14 mouse cellular contexts compared by ENCODE assay signal in the genomic region with DNA sequence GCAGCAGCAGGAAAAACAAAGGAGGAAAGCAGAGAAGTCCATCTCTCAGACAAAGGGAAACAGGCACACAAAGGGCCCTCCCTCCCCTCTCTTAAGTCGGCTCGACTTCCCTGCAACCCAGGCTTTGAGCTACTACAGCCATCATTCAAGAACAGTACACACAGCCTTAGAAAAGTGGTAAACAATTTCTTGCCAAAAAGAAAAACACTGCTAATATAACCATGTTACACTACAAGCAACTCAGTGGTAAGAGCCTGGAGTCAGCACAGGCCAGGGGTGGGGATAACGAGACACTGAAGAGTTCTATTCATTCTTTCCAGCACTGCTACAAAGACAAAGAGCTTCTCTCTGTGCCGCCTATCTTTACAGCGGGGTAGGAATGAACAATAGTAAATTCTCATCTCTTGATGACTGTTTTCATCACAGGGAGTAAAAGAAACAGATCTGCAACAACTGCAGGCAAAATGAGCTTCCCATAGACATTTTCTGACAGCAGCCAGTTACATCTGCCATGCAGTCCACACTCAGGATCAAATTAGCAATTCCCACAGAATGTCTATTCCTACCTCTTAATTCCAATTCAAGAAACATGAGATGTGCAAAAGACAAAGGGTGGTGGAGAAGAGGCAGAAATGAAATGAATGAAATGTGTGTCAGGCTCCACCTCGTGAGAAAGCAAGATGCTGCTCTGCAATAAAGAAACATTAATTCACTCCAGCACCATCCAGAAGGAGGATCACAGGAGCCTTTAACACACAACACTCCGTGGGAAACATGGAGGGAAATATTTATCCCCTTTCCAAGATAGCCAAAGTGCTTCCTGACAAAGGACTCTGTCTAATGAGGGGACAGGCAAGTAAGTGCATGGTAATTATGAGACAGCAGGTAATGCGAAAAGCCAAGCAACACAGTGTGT.
DNase-seq lines count a peak whose midpoint lies in the region; ATAC-seq and TF ChIP-seq lines count a peak whose summit lies in the region.
"Had no signal": no experiment of that assay in that cellular context is flagged by ENCODE, and none has a peak within 500 bp of the region (broad histone marks: within the 10 kb centered on the region; RNA-seq: fewer than 3 reads in every experiment).

No protein-coding gene starts in this region.

- peak; percentile 61 for DNase-seq in Muller cell, postnatal 12 days (ENCODE audit: inconsistent ontology term)
- DNase-seq in brain, adult 2 months (ENCODE audit: low read depth, low spot score) = peak; percentile 83
- DNase-seq in hindbrain, embryonic 10.5 days (ENCODE audit: low spot score) = peak; percentile 23
- peak; percentile 17 for DNase-seq in midbrain, postnatal 0 days (ENCODE audit: low spot score)
- no peak for DNase-seq in liver, postnatal 0 days
- no peak for DNase-seq in urinary bladder, postnatal 4 days (ENCODE audit: low spot score in 2 of 2)
- DNase-seq: cerebellum, postnatal 10 days; kidney, adult 11 months; right cerebral cortex, postnatal 25 days had no signal

- TF ChIP-seq CTCF in midbrain, postnatal 0 days (IDR thresholded peaks at IDR 0.05) = no peak; the same call in 1 of the 2 replicates
- no peak for TF ChIP-seq CTCF in liver, postnatal 0 days (IDR thresholded peaks at IDR 0.05; ENCODE audit: low read depth)

- H3K4me3 ChIP-seq in hindbrain, embryonic 10.5 days = 0 out of 2 replicates have a peak overlapping the region, but pooled peaks have one; percentile 4
- H3K4me3 ChIP-seq in midbrain, postnatal 0 days (ENCODE audit: low read depth, low read length) = no peak overlapping the region
- no peak overlapping the region for H3K4me3 ChIP-seq in liver, postnatal 0 days (ENCODE audit: low read depth, low read length)
- no peak overlapping the region for H3K4me3 ChIP-seq in kidney, embryonic 15.5 days (replicated peaks)
- H3K4me3 ChIP-seq: erythroblast, embryonic 14.5 days; heart, embryonic 15.5 days; liver, embryonic 15.5 days had no signal

- 24% methylated on average over 8 of the region's 8 CpGs for WGBS in hindbrain, embryonic 10.5 days
- WGBS in midbrain, postnatal 0 days = 15% methylated on average over 8 of the region's 8 CpGs
- 55% methylated on average over 8 of the region's 8 CpGs for WGBS in liver, postnatal 0 days (ENCODE audit: insufficient replicate concordance)
- 43% methylated on average over 8 of the region's 8 CpGs for WGBS in kidney, embryonic 15.5 days

- peaks cover 13% of the 10 kb centered on the region for H3K4me1 ChIP-seq in hindbrain, embryonic 10.5 days (replicated peaks)
- H3K4me1 ChIP-seq in midbrain, postnatal 0 days (ENCODE audit: insufficient read depth, low read length) = peaks cover 6% of the 10 kb centered on the region; the same call in 1 of the 2 replicates
- H3K4me1 ChIP-seq in liver, postnatal 0 days (ENCODE audit: insufficient read depth) = no peaks in the 10 kb centered on the region
- H3K4me1 ChIP-seq in kidney, embryonic 15.5 days = no peaks in the 10 kb centered on the region
- H3K4me1 ChIP-seq: liver, embryonic 15.5 days had no signal

- TF ChIP-seq EP300 in liver, postnatal 0 days (IDR thresholded peaks at IDR 0.05; ENCODE audit: low read depth) = no peak

- H3K4me2 ChIP-seq in midbrain, postnatal 0 days (ENCODE audit: low read depth, low read length, poor library complexity, severe bottlenecking) = no peak overlapping the region
- H3K4me2 ChIP-seq in liver, postnatal 0 days (ENCODE audit: low read depth, low read length) = no peak overlapping the region
- H3K4me2 ChIP-seq in kidney, embryonic 15.5 days = no peak overlapping the region
- H3K4me2 ChIP-seq: heart, embryonic 15.5 days; liver, embryonic 15.5 days had no signal

- no peaks in the 10 kb centered on the region for H3K27me3 ChIP-seq in hindbrain, embryonic 10.5 days (ENCODE audit: insufficient read depth, poor library complexity, severe bottlenecking)
- H3K27me3 ChIP-seq in midbrain, postnatal 0 days (ENCODE audit: insufficient read depth, low read length) = no peaks in the 10 kb centered on the region
- H3K27me3 ChIP-seq in liver, postnatal 0 days (ENCODE audit: insufficient read depth, low read length) = no peaks in the 10 kb centered on the region
- no peaks in the 10 kb centered on the region for H3K27me3 ChIP-seq in kidney, embryonic 15.5 days
- H3K27me3 ChIP-seq: heart, embryonic 15.5 days; liver, embryonic 15.5 days had no signal

- ATAC-seq in midbrain, postnatal 0 days (ENCODE audit: low FRiP score) = 0 out of 2 replicates have a peak, but pooled peaks have one; percentile 65
- no peak for ATAC-seq in liver, postnatal 0 days
- ATAC-seq in kidney, embryonic 15.5 days (replicated peaks; ENCODE audit: low FRiP score) = no peak

- no peak overlapping the region; the same call in 1 of the 2 replicates for H3K9ac ChIP-seq in midbrain, postnatal 0 days (replicated peaks; ENCODE audit: low read length, poor library complexity, severe bottlenecking)
- H3K9ac ChIP-seq in liver, postnatal 0 days (replicated peaks) = no peak overlapping the region
- no peak overlapping the region for H3K9ac ChIP-seq in kidney, embryonic 15.5 days
- H3K9ac ChIP-seq: heart, embryonic 15.5 days; liver, embryonic 15.5 days had no signal

- H3K9me3 ChIP-seq in hindbrain, embryonic 10.5 days = no peaks in the 10 kb centered on the region
- H3K9me3 ChIP-seq in midbrain, postnatal 0 days (ENCODE audit: low read length) = no peaks in the 10 kb centered on the region
- H3K9me3 ChIP-seq in liver, postnatal 0 days (ENCODE audit: low read length) = no peaks in the 10 kb centered on the region
- H3K9me3 ChIP-seq in kidney, embryonic 15.5 days (replicated peaks) = no peaks in the 10 kb centered on the region
- H3K9me3 ChIP-seq: heart, embryonic 15.5 days; liver, embryonic 15.5 days had no signal

- H3K36me3 ChIP-seq in hindbrain, embryonic 10.5 days = no peaks in the 10 kb centered on the region
- 0 out of 2 replicates have a peak, but pooled peaks cover 4% of the 10 kb centered on the region for H3K36me3 ChIP-seq in midbrain, postnatal 0 days (ENCODE audit: insufficient read depth, low read length)
- no peaks in the 10 kb centered on the region for H3K36me3 ChIP-seq in liver, postnatal 0 days (replicated peaks; ENCODE audit: insufficient read depth, low read length)
- no peaks in the 10 kb centered on the region for H3K36me3 ChIP-seq in kidney, embryonic 15.5 days
- H3K36me3 ChIP-seq: heart, embryonic 15.5 days; liver, embryonic 15.5 days had no signal

- peak overlapping the region; percentile 90 for H3K27ac ChIP-seq in hindbrain, embryonic 10.5 days
- peak overlapping the region; percentile 59 for H3K27ac ChIP-seq in midbrain, postnatal 0 days (ENCODE audit: low read depth, low read length)
- H3K27ac ChIP-seq in liver, postnatal 0 days (ENCODE audit: low read depth) = no peak overlapping the region
- no peak overlapping the region for H3K27ac ChIP-seq in kidney, embryonic 15.5 days
- H3K27ac ChIP-seq: heart, embryonic 15.5 days; liver, embryonic 15.5 days; stomach, postnatal 0 days had no signal

Comparison
In these comparisons a context has a peak if more than half of its experiments do, and no peak if none do; other contexts are left out.
1. DNase-seq: peak in Muller cell, postnatal 12 days (single experiment), brain, adult 2 months (single experiment), hindbrain, embryonic 10.5 days (single experiment) and midbrain, postnatal 0 days (single experiment); none in liver, postnatal 0 days (single experiment) and urinary bladder, postnatal 4 days (0 of 2).
2. H3K27ac ChIP-seq: peak in hindbrain, embryonic 10.5 days (single experiment) and midbrain, postnatal 0 days (single experiment); none in liver, postnatal 0 days (single experiment) and kidney, embryonic 15.5 days (single experiment).